Mouse (Mus musculus): ENCODE measurements around the gene Gramd2. TPM values are rescaled to one million over a fixed set of nuclear protein-coding genes. Genes with fewer than 3 reads are reported as not detected.

Gene Gramd2
- polyA plus RNA-seq, 1 experiment: 15.2 TPM

GRCm38 (mm10) chr9:59716275-59716898 is 36.4 kb downstream of the Gramd2 start:
- no peak for DNase-seq (ENCODE audit: extremely low spot score in 1 of 2, low spot score in 1 of 2)

GRCm38 (mm10) chr9:59718237-59718636 is 38.3 kb downstream of the Gramd2 start:
- no peak for DNase-seq (ENCODE audit: extremely low spot score in 1 of 2, low spot score in 1 of 2)

- no peak for DNase-seq (ENCODE audit: extremely low spot score in 1 of 2, low spot score in 1 of 2)
Measured at GRCm38 (mm10) chr9:59721144-59721543, 41.2 kb downstream of the Gramd2 start.

- peak; percentile 56 to 87 for DNase-seq (ENCODE audit: extremely low spot score in 1 of 2, low spot score in 1 of 2)
Measured at GRCm38 (mm10) chr9:59723096-59723657, 43.2 kb downstream of the Gramd2 start.

- DNase-seq (ENCODE audit: extremely low spot score in 1 of 2, low spot score in 1 of 2): peak; percentile 26 to 69
Measured at GRCm38 (mm10) chr9:59723791-59724442, 44.0 kb downstream of the Gramd2 start.

- DNase-seq (ENCODE audit: extremely low spot score in 1 of 2, low spot score in 1 of 2): no peak
Measured at GRCm38 (mm10) chr9:59725515-59725914, 45.6 kb downstream of the Gramd2 start.

- no peak for DNase-seq (ENCODE audit: extremely low spot score in 1 of 2, low spot score in 1 of 2)
Measured at GRCm38 (mm10) chr9:59727569-59728286, 47.8 kb downstream of the Gramd2 start.

GRCm38 (mm10) chr9:59731136-59731535 is 51.2 kb downstream of the Gramd2 start:
- DNase-seq (ENCODE audit: extremely low spot score in 1 of 2, low spot score in 1 of 2): no peak

GRCm38 (mm10) chr9:59733075-59733474 is 53.1 kb downstream of the Gramd2 start:
- no peak for DNase-seq (ENCODE audit: extremely low spot score in 1 of 2, low spot score in 1 of 2)

GRCm38 (mm10) chr9:59735394-59735793 is 55.5 kb downstream of the Gramd2 start:
- DNase-seq (ENCODE audit: extremely low spot score in 1 of 2, low spot score in 1 of 2): no peak

GRCm38 (mm10) chr9:59740593-59740992 is 60.6 kb downstream of the Gramd2 start:
- no peak for DNase-seq (ENCODE audit: extremely low spot score in 1 of 2, low spot score in 1 of 2)

GRCm38 (mm10) chr9:59743903-59744302 is 64.0 kb downstream of the Gramd2 start:
- no peak for DNase-seq (ENCODE audit: extremely low spot score in 1 of 2, low spot score in 1 of 2)

- no peak for DNase-seq (ENCODE audit: extremely low spot score in 1 of 2, low spot score in 1 of 2)
Measured at GRCm38 (mm10) chr9:59748387-59748786, 68.4 kb downstream of the Gramd2 start.

GRCm38 (mm10) chr9:59748969-59749368 is 69.0 kb downstream of the Gramd2 start:
- DNase-seq (ENCODE audit: extremely low spot score in 1 of 2, low spot score in 1 of 2): peak in 1 of 2 experiments; percentile 62

- DNase-seq (ENCODE audit: extremely low spot score in 1 of 2, low spot score in 1 of 2): peak in 1 of 2 experiments; percentile 16
Measured at GRCm38 (mm10) chr9:59749581-59750265, 69.8 kb downstream of the Gramd2 start.

- peak; percentile 98 to 100 for DNase-seq (ENCODE audit: extremely low spot score in 1 of 2, low spot score in 1 of 2)
Measured at GRCm38 (mm10) chr9:59750267-59751065, 70.5 kb downstream of the Gramd2 start, which contains the start of the genes Senp8 and Myo9a. Gene Senp8 (minus strand): TSS chr9:59750710. Gene Myo9a (plus strand): TSS chr9:59750896.

- peak; percentile 43 to 66 for DNase-seq (ENCODE audit: extremely low spot score in 1 of 2, low spot score in 1 of 2)
Measured at GRCm38 (mm10) chr9:59751066-59751581, 71.2 kb downstream of the Gramd2 start.

GRCm38 (mm10) chr9:59751966-59752365 is 72.0 kb downstream of the Gramd2 start:
- DNase-seq (ENCODE audit: extremely low spot score in 1 of 2, low spot score in 1 of 2): no peak

- DNase-seq (ENCODE audit: extremely low spot score in 1 of 2, low spot score in 1 of 2): no peak
Measured at GRCm38 (mm10) chr9:59755199-59755598, 75.3 kb downstream of the Gramd2 start.
